Mouse (Mus musculus) heart, postnatal 25 days (tissue): ENCODE measurements at regions not wholly inside any gene's neighbourhood (a gene's known extent, or its start where the extent isn't known, plus 50 kb on each side); places are given as distances from the start of the nearest gene placed in this dataset.
"Not testable (repeated sequence)": the region's sequence is repeated elsewhere in the genome, so short reads cannot be mapped to it uniquely, and the experiment has no call there.

Source experiments
- DNase-seq: peaks from one replicate; pipeline ENCODE4 v3.0.0; 2022; ENCODE audit warnings: low spot score
- intact Hi-C: fragments of 180-260 bp; cut with DNase I; formaldehyde crosslinking; loops from one replicate; pipeline ENCODE4 v1.15.1; 2025

DNA sequence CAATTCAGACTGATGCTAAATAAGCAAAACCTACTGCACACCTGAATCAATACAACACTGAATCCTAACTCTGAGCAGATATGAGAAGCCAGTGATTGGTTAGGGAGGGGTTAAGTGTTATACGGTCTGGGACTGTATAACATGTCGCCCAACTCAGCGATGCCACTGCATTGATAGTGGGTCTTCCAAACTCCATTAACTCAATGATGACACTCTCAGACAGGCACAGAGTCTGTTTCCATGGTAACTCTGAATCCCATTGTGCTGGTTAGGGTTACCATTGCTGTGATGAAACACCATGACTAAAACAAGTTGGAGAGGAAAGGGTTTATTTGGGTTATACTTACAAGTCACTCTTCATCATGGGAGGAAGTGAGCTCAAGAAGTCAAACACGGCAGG lies 424.5 kb downstream of the Cbln4 start:
- no peak for DNase-seq
- intact Hi-C loops: no loop called here

GRCm38 (mm10) chr2:171618333-171618732 lies 424.9 kb downstream of the Cbln4 start:
- no peak for DNase-seq
- intact Hi-C loops: no loop called here

DNA sequence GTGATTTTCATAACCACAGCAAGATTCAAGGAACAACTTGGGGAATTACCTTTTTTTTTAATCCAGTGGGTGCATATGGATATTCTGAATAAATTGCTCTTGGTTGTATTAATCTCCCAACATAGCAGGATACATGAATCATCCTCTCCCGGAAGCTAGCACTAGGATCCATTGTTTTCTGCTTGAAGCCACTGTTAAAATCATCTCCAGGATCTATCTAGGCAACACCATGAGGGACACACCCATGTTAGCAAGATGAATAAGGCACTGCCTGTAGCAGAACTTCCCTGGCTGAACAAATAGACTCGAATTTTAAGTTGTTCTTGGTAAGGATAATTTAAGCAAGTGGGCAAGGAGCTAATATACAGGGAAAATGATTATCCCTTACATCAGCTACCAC lies 427.8 kb downstream of the Cbln4 start:
- no peak for DNase-seq
- intact Hi-C loops: no loop called here

DNA sequence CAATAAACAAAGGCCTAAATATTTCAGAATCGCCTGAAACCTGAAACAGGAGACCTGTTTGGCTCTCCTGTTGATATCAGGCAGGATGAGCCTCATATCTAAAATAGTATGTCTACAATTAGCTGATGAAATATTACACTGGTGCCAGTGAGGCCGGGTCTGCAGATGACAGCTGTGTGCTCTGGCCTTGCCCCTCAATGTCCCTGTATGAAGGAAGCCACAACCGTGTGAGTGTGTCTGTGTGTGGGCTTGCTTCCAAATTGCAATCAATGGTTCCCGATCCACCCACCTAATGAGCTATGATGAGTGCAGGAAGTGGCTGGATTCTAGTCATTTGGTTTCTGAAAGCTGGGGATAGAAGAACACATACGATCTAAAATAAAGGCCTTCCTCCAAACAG lies 438.2 kb downstream of the Cbln4 start:
- DNase-seq: no peak
- intact Hi-C loops: no loop called here

DNA sequence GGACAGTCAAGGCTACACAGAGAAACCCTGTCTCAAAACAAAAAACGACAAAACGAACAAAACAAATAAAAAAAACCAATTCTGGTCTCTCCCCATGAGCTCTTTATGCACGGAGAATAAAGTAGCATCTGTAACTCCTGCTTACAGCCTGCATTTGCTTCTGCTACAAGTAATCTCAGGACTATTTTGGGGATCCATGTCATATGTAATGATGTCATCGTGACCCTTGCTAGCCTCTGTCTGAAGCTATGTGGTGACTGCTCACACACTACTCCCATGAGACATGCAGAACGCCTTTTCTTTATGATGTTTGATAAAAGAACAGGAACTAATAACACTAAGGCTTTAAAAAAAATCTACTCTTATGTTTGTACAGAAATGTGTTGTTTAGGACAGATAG lies 448.0 kb downstream of the Cbln4 start:
- DNase-seq: no peak
- intact Hi-C loops: no loop called here

- no peak for DNase-seq
- intact Hi-C loops: no loop called here
Measured at GRCm38 (mm10) chr2:171593884-171594283, 449.4 kb downstream of the Cbln4 start.

DNA sequence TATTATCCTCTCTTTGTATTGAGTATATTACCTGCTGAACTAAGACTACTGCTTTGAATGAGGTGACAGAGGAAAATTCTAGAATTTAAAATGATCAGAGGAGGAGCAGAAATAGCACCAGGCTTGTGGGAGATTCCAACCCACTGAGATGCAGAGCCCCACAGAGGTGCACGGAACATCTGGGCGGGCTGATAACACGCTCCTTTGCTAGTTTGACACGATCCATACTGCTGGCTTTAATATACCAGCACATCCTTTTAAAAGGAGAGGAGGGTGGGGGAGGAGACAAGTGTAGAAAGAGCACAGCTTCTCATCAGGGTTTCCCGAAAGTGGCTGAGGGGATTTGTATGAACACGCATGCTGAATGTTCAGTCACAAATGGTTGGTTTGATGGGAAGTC lies 451.0 kb downstream of the Cbln4 start:
- DNase-seq: no peak
- intact Hi-C loops: no loop called here

DNA sequence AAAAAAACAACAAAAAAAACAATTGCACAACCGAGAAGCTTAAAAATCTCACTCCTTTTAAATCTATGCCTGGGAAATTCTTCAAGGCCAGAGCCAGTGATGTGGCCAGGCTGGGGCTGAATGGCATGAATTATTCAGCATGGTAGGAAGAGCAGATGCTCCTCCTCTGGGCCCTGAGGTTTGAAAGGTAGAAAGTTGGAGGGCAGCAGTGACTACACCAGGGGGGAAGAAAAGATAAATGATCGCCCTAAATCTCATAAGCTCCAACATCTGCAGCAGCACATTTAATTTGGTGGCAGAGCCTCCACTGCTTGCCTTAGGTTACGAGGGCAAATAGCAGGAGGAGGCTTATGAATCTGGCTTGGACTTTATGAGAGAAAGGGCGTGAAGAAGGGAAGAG lies 455.1 kb downstream of the Cbln4 start:
- no peak for DNase-seq
- intact Hi-C loops: no loop called here

DNA sequence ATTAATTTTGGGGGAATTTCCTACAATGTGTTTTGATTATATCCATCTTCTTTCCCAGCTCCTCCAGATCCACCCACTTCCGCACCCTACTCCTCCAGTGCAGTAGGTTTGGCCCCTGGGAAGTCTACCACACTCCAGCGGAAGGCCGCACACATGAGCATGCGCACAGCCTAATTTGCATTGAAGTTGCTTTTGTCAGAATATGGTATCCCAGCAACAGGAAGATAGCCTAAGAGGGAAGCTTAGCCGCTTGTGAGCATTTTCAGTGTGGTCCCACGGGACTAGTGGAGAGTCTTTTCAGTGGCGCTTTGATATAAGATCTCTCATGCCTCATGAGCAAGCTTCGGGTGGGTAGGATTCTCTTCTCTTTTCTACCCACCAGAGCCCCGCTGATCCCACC lies 455.6 kb downstream of the Cbln4 start:
- intact Hi-C loops: no loop called here
- DNase-seq: no peak

- intact Hi-C loops: no loop called here
- no peak for DNase-seq
Measured at GRCm38 (mm10) chr2:171586853-171587220, 456.4 kb downstream of the Cbln4 start.

DNA sequence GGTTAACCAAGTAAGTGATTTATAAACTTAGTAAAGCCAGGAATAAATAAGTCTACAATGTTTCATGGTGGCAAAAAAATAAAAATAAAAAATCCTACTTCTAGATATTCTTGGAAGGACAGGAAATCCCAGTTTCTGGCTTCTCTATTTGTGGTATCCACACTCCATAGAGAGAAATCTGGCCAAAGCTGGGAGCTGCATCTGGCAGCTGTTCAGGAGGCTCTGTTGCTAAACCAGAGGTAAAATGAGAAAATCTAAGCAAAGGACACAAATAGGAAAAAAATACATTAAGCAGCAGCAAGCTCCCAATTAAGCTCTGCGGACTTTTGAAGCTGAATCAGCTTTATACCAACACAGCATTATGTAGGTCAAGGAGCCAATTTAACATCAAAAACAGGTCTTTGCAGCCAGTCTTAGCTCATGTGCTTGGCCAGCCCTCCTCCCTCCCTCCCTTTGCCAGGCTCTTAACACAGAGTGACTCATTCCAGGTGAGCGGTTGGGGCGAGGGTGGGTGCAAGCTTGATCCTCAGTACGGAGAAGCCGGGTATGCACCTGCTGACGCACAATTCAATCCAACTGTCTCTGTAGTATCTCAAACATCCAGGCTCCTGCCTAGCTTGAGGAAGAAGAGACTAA lies 456.9 kb downstream of the Cbln4 start:
- DNase-seq: no peak
- intact Hi-C loops: no loop called here

DNA sequence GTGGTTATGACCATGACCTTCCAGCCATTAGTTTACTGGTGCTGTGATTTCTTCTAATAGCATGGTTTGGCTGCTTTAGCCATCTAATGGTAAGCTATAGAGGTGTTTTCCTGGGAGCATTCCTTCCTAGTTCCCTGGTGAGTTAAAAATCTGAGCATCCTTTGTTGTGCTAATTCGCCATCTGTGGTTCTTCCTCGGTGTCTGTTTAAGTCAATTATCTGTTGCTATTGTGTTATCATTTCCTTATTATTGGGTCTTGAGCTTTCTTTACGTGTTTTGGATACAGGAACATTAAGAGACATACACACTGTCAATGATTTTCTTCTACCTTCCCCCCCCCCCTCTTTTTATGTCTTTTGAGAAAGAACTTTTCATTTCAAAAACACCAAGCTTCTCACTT lies 468.9 kb downstream of the Cbln4 start:
- intact Hi-C loops: no loop called here

DNA sequence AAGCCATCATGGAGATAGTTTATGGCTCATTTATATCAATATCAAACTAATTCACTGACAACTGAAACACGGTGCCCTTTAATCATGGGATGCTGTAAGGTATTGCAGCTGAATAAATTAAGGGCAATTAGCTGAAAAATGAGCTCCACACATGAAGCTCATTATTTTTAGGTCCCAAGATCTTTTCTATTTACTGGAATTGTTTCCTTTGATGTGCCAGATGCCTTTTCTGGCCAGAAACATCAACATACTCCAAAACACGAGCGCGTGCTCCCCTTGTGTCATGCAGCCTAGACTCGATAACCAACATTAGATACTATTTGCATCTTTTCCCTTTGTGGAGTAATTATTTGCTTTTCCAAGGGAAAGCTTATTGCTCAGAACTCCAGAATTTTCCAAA lies 480.6 kb downstream of the Cbln4 start:
- DNase-seq: no peak
- intact Hi-C loops: no loop called here

More for the DNA sequence above, 468.9 kb downstream of the Cbln4 start:
- DNase-seq: no peak

GRCm38 (mm10) chr2:171542768-171543167 lies 500.5 kb downstream of the Cbln4 start:
- intact Hi-C loops: not testable (repeated sequence)

DNA sequence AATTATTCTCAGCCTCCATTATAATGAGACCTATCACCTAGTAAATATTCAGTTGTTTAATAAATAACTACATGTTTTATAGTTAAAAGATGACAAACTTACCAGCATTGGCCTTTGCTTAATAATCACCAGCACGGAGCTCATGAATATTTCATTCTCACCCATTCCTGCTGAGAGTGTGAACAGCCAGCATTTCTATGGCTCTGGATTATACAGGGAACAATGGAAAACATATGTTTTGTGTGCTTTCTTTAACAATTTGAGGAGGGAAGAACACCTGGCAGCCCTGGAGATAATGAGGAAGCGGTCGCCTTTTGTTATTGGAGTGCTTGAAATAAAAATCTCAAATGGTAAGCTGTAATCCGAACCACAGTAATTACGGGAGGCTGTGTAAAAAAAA lies 528.4 kb downstream of the Cbln4 start:
- no peak for DNase-seq
- intact Hi-C loops: no loop called here

More at GRCm38 (mm10) chr2:171542768-171543167, 500.5 kb downstream of the Cbln4 start:
- DNase-seq: not testable (repeated sequence)

DNA sequence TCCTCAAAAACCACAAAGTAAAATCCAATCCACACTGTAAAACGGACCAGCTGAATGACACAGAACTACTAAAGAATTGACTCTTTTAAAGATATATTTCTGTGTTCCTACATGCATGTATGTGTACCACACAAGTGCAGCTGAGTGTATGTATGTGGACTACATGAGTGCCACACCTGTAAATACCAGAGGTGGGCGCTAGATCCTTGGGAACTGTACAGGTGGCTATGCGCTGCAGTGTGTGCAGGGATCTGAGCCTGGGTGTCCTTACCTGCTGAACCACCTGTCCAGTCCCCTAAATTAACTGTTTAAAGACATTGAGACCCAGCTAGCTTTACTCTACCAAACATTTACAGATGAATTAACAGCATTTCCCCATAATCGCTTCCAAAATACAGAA lies 546.6 kb downstream of the Cbln4 start:
- intact Hi-C loops: no loop called here
- no peak for DNase-seq

DNA sequence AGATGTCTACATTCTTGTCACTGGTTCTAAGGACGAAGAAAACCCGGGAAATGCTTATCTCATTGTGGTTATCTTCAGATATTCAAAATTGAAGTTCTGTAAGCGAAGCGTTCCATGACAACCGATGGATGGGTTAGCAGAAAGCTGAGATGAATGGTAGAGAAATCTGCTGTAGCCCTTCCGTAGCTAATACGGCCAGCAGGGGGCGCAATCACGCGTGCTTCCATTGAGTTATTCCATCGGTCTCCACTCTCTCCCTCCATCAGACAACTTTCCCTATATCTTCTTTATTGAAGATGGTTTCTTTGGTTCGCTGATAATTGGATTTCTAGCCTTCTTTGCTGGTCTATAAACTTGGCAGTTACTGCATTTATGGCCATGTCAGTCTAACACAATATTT lies 549.5 kb downstream of the Cbln4 start:
- DNase-seq: no peak
- intact Hi-C loops: no loop called here

DNA sequence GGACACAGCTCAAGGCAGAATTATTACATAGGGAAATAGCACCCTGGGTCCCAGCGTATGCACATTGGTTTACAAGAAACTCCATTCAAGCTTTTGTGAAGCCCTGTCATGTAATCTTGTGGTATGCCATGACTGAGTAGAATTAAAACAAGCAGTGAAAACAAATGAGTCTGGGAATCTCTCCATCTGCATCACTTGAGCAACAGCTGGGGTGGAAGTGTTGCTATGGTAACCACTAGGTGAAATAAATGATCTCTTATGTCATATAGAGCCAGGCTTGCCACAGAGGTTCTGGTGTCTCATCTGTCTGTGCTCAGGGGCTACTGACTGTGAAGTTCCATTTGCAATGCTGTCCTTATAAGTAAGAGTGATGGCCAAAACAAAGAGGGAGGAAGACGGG lies 556.0 kb downstream of the Cbln4 start:
- intact Hi-C loops: no loop called here
- DNase-seq: no peak

DNA sequence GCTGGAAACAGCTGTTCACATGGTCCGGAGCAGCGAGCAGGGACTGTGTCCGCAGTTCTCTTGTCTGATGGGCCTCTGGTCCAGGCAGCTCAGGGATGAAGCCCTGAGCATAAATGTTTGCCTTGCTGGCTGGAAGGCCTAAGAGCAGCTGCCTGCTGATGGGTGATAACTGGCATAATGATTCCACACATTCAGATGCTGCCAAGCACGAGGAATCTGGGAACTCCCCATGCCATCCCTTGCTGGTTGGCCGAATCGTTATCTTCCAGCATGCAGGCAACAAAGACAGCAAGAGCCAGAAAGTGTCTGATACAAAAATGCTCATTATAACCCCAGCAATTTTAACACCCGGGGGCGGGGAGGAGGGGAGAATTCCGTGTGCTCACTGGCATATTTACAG lies 590.0 kb downstream of the Cbln4 start:
- intact Hi-C loops: no loop called here
- DNase-seq: no peak

- intact Hi-C loops: no loop called here
- DNase-seq: no peak
Measured at GRCm38 (mm10) chr2:171406057-171406456, 637.2 kb downstream of the Cbln4 start.

GRCm38 (mm10) chr2:171388936-171389335 lies 654.3 kb downstream of the Cbln4 start:
- intact Hi-C loops: no loop called here
- no peak for DNase-seq

DNA sequence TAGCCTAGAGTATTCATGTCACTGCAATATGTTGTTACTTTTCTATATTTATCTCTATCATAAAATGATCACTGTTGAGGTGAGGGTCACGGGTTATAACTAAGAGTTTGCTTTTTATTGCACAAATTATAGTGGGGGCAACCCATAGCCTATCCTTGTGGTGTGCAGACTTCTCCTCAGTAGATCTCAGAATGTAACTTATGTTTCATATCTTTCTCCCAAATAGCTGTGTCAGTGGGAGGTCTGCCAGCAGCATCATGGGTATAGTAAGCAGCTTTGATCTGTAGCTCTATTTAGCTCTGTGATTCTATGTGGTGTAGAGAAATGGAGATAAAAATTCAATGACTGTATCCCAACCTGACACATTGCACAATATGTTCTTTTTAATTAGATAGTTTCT lies 641.9 kb downstream of the Dok5 start:
- intact Hi-C loops: no loop called here
- DNase-seq: no peak

GRCm38 (mm10) chr2:171373016-171373415 lies 641.4 kb downstream of the Dok5 start:
- no peak for DNase-seq
- intact Hi-C loops: no loop called here
